Mouse (Mus musculus) kidney, adult 2 months (tissue): ENCODE data around the gene Dnajc1.

Experiments used
- CTCF ChIP-seq: fragments of 200-500 bp; conservative IDR thresholded peaks from 2 replicates; pipeline ENCODE4 v1.5.1; 2011; ENCODE audit warnings: low read depth, mild to moderate bottlenecking, control low read depth, low read length, moderate library complexity, mixed read lengths; ENCODE audit not compliant: insufficient read depth, insufficient read length
- POLR2A ChIP-seq: fragments of 200-500 bp; IDR thresholded peaks from one replicate; pipeline ENCODE4 v1.6.1; 2011; ENCODE audit warnings: low read depth, low read length, control low read depth

DNA sequence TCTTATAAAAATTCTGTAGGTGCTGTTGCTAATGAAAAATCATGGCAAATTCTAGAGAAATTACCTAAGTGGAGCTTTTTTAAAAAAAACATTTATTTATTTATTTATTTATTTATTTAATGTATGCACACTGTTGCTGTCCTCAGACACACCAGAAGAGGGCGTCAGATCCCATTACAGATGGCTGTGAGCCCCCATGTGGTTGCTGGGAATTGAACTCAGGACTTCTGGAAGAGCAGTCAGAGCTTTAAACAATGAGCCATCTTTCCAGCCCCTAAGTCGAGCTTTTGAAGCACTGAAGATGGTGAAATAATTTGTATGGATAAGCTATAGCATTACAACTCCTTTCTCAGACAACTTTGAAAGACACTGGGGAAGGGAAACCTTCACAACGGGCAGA lies 128.1 kb downstream of the Dnajc1 start:
- TF ChIP-seq POLR2A (no peak), CTCF (no peak)
